Mouse (Mus musculus) heart, embryonic 11.5 days (tissue): ENCODE measurements around the gene Kansl2. TPM values are rescaled to one million over a fixed set of nuclear protein-coding genes. Genes with fewer than 3 reads are reported as not detected.
A peak's percentile ranks its signal among the peaks of the same experiment; 100 is the strongest.

Experiments used
- ATAC-seq: fragments of 200-750 bp; cut with Nextera tagmentation; replicated peaks from 2 replicates; pipeline ENCODE4 v1.8.0; 2017; ENCODE audit warnings: moderate library complexity; ENCODE audit not compliant: insufficient number of reproducible peaks, low FRiP score, low TSS enrichment
- H3K27ac ChIP-seq: fragments of 300-500 bp; sonication (generic); 2 replicates; pipeline ENCODE4 v1.5.1; 2014; ENCODE audit warnings: mild to moderate bottlenecking, low read depth, low read length
- H3K27me3 ChIP-seq: fragments of 300-500 bp; sonication (generic); 2 replicates; pipeline ENCODE4 v1.6.1; 2014; ENCODE audit warnings: mild to moderate bottlenecking, low read length, mixed read lengths; ENCODE audit not compliant: control insufficient read depth, insufficient read depth
- H3K36me3 ChIP-seq: fragments of 300-500 bp; sonication (generic); 2 replicates; pipeline ENCODE4 v1.6.1; 2014; ENCODE audit warnings: mild to moderate bottlenecking, low read length, moderate library complexity, mixed read lengths; ENCODE audit not compliant: control insufficient read depth, insufficient read depth
- H3K4me1 ChIP-seq: fragments of 300-500 bp; sonication (generic); 2 replicates; pipeline ENCODE4 v1.6.1; 2014; ENCODE audit warnings: low read length; ENCODE audit not compliant: control insufficient read depth, insufficient read depth
- H3K4me2 ChIP-seq: fragments of 300-500 bp; sonication (generic); 2 replicates; pipeline ENCODE4 v1.6.1; 2014; ENCODE audit warnings: mild to moderate bottlenecking, moderate library complexity
- H3K4me3 ChIP-seq: fragments of 300-500 bp; sonication (generic); 2 replicates; pipeline ENCODE4 v1.5.1; 2014; ENCODE audit warnings: low read depth, low read length
- H3K9ac ChIP-seq: fragments of 300-500 bp; sonication (generic); 2 replicates; pipeline ENCODE4 v1.6.1; 2014; ENCODE audit warnings: mild to moderate bottlenecking, low read depth, low read length, moderate library complexity
- H3K9me3 ChIP-seq: fragments of 300-500 bp; sonication (generic); replicated peaks from 2 replicates; pipeline ENCODE4 v1.6.1; 2016; ENCODE audit warnings: low read length; ENCODE audit not compliant: control insufficient read depth
- WGBS: fragments of 180-500 bp; shearing (Covaris S2); extraction: QIAGEN DNeasy Blood & Tissue Kit; methylation state at CpG from one replicate; pipeline ENCODE4 v1.1.7; 2014; ENCODE audit not compliant: insufficient replicate concordance; 5-methylcytosine and 5-hydroxymethylcytosine counted together
- microRNA-seq: library from miRNA; unstranded; fragments of <30 nt; microRNA quantifications from one replicate; pipeline ENCODE4, GENCODE M21; 2016; ENCODE audit warnings: borderline number of aligned reads
- polyA plus RNA-seq: library from polyadenylated mRNA; unstranded; fragments of >200 nt; fragmentation: Nextera tagmentation; extraction: Ambion mirVana; gene quantifications from 2 replicates; pipeline ENCODE4 v1.2.1, GENCODE M21; 2014

Gene Kansl2
- polyA plus RNA-seq, 1 experiment from 2014 or later = 75.9 TPM

- no peak for ATAC-seq
- WGBS = 79% methylated on average over 5 of the region's 5 CpGs
Measured at GRCm38 (mm10) chr15:98476281-98476680, 57.8 kb downstream of the Kansl2 start.

GRCm38 (mm10) chr15:98475382-98475781 is 58.7 kb downstream of the Kansl2 start:
- H3K27me3 ChIP-seq = no peaks in the 10 kb centered on the region
- no peak overlapping the region for H3K9ac ChIP-seq
- no peaks in the 10 kb centered on the region for H3K36me3 ChIP-seq
- no peaks in the 10 kb centered on the region for H3K9me3 ChIP-seq
- no peak overlapping the region for H3K4me3 ChIP-seq
- H3K4me1 ChIP-seq = no peaks in the 10 kb centered on the region
- ATAC-seq = no peak
- no peak overlapping the region for H3K4me2 ChIP-seq
- WGBS = 47% methylated on average over 10 of the region's 10 CpGs
- H3K27ac ChIP-seq = no peak overlapping the region

More at GRCm38 (mm10) chr15:98476281-98476680, 57.8 kb downstream of the Kansl2 start:
- H3K27me3 ChIP-seq = no peaks in the 10 kb centered on the region
- H3K4me1 ChIP-seq = no peaks in the 10 kb centered on the region
- H3K9me3 ChIP-seq = no peaks in the 10 kb centered on the region
- no peaks in the 10 kb centered on the region for H3K36me3 ChIP-seq
- H3K9ac ChIP-seq = no peak overlapping the region
- no peak overlapping the region for H3K4me2 ChIP-seq
- no peak overlapping the region for H3K27ac ChIP-seq
- no peak overlapping the region for H3K4me3 ChIP-seq

- Histone ChIP-seq H3K4me1 (no peaks in the 10 kb centered on the region), H3K9me3 (no peaks in the 10 kb centered on the region), H3K27me3 (no peaks in the 10 kb centered on the region), H3K36me3 (no peaks in the 10 kb centered on the region), H3K4me3 (no peak overlapping the region), H3K4me2 (no peak overlapping the region), H3K27ac (no peak overlapping the region), H3K9ac (no peak overlapping the region)
- 82% methylated on average over 10 of the region's 10 CpGs for WGBS
- ATAC-seq = no peak
Measured at GRCm38 (mm10) chr15:98474958-98475357, 59.1 kb downstream of the Kansl2 start.

GRCm38 (mm10) chr15:98471539-98471938 is 62.5 kb downstream of the Kansl2 start:
- ATAC-seq = no peak
- no peaks in the 10 kb centered on the region for H3K4me1 ChIP-seq
- no peak overlapping the region for H3K9ac ChIP-seq
- H3K36me3 ChIP-seq = no peaks in the 10 kb centered on the region
- H3K27ac ChIP-seq = no peak overlapping the region
- H3K4me3 ChIP-seq = no peak overlapping the region
- H3K4me2 ChIP-seq = no peak overlapping the region
- H3K27me3 ChIP-seq = no peaks in the 10 kb centered on the region
- no peaks in the 10 kb centered on the region for H3K9me3 ChIP-seq
- 87% methylated on average over 13 of the region's 13 CpGs for WGBS

DNA sequence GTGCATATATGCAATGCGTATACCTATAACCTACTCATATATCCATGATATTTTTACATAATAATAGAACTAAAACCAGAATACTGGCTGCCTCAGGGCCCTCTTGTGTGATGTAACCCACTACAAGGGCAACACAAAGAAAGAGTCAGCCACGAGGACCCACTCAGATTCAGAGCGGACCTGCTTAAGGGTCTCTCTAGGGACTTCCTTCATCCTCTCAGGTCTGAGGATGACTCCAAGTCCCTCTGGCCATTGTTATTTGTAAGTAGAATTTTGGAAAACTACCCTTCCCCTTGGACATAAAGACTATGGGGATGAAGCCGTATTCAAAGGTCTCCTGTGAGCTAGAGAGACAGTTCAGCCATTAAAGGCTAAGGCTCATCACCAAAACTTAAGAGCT is 64.5 kb downstream of the Kansl2 start, which contains the start of gene OR5BS1P:
Gene OR5BS1P (plus strand): TSS at position 301 of the 400 bp plus-strand sequence.
- H3K9ac ChIP-seq = no peak within 1 kb of the TSS
- 71% methylated on average over 4 of the region's 4 CpGs for WGBS
- no peak within 1 kb of the TSS for H3K27ac ChIP-seq
- no peak within 1 kb of the TSS for H3K4me3 ChIP-seq
- no peaks in the 10 kb centered on the region for H3K27me3 ChIP-seq
- no peaks in the 10 kb centered on the region for H3K36me3 ChIP-seq
- H3K4me1 ChIP-seq = no peaks in the 10 kb centered on the region
- no peak for ATAC-seq
- H3K4me2 ChIP-seq = no peak within 1 kb of the TSS
- H3K9me3 ChIP-seq = no peaks in the 10 kb centered on the region

Small RNA genes lying within 50 kb of the gene (microRNA-seq; reads per million reads assigned to microRNA genes)
- gene Mir1291 = 1.3 reads per million, percentile 17 among the genes with 10 or more reads in this experiment

Other genes starting within 250 kb of the Kansl2 start
- 0.92 and 1.3 TPM in 2 replicates for gene Zfp641, start 238.1 kb downstream of the Kansl2 start, polyA plus RNA-seq
- not detected in 2 replicates for gene Olfr285, start 216.9 kb downstream of the Kansl2 start, polyA plus RNA-seq
- gene Olfr284, start 193.3 kb downstream of the Kansl2 start, polyA plus RNA-seq = not detected in 2 replicates
- not detected in 2 replicates for gene Olfr283, start 153.3 kb downstream of the Kansl2 start, polyA plus RNA-seq
- not detected in 2 replicates for gene Olfr282, start 103.0 kb downstream of the Kansl2 start, polyA plus RNA-seq
- not detected in 2 replicates for gene Olfr281, start 81.7 kb downstream of the Kansl2 start, polyA plus RNA-seq
- not detected in 2 replicates for gene OR5BS1P, start 64.4 kb downstream of the Kansl2 start, polyA plus RNA-seq
- not detected in 2 replicates for gene Lalba, start 51.5 kb downstream of the Kansl2 start, polyA plus RNA-seq
- not detected in 2 replicates for gene Olfr279, start 41.9 kb downstream of the Kansl2 start, polyA plus RNA-seq
- gene Ccnt1, start 36.7 kb upstream of the Kansl2 start, polyA plus RNA-seq = 38.1 and 42.3 TPM in 2 replicates
- gene 4930415O20Rik, start 36.7 kb upstream of the Kansl2 start, polyA plus RNA-seq = 0.73 and 1.0 TPM in 2 replicates
- gene Adcy6, start 75.8 kb upstream of the Kansl2 start, polyA plus RNA-seq = 24.5 and 34.8 TPM in 2 replicates
- 9.8 and 9.9 TPM in 2 replicates for gene Cacnb3, start 96.6 kb upstream of the Kansl2 start, polyA plus RNA-seq
- gene Ddx23, start 128.6 kb upstream of the Kansl2 start, polyA plus RNA-seq = 11.2 and 19.6 TPM in 2 replicates
- gene Rnd1, start 143.2 kb upstream of the Kansl2 start, polyA plus RNA-seq = 1.2 and 1.6 TPM in 2 replicates
- gene Ccdc65, start 173.9 kb upstream of the Kansl2 start, polyA plus RNA-seq = 0.23 and 0.37 TPM in 2 replicates
- 20.4 and 21.1 TPM in 2 replicates for gene Fkbp11, start 193.9 kb upstream of the Kansl2 start, polyA plus RNA-seq
- 22.8 and 30.7 TPM in 2 replicates for gene Arf3, start 228.9 kb upstream of the Kansl2 start, polyA plus RNA-seq
- not detected in 2 replicates for gene Wnt10b, start 243.9 kb upstream of the Kansl2 start, polyA plus RNA-seq